Mouse (Mus musculus) neural tube, embryonic 15.5 days (tissue): ENCODE results near the gene Nol6. TPM values are rescaled to one million over a fixed set of nuclear protein-coding genes. Genes with fewer than 3 reads are reported as not detected.
"Not testable (repeated sequence)": the region's sequence is repeated elsewhere in the genome, so short reads cannot be mapped to it uniquely, and the experiment has no call there.

Source experiments
- ATAC-seq: fragments of 200-750 bp; cut with Nextera tagmentation; 2 replicates; pipeline ENCODE4 v1.8.0; 2017; ENCODE audit warnings: mild to moderate bottlenecking, moderate TSS enrichment, moderate library complexity; ENCODE audit not compliant: low FRiP score
- H3K27ac ChIP-seq: fragments of 300-500 bp; sonication (generic); replicated peaks from 2 replicates; pipeline ENCODE4 v1.5.1; 2015; ENCODE audit warnings: mild to moderate bottlenecking, inconsistent platforms
- H3K27me3 ChIP-seq: fragments of 300-500 bp; sonication (generic); replicated peaks from 2 replicates; pipeline ENCODE4 v1.6.1; 2015; ENCODE audit warnings: inconsistent platforms
- H3K36me3 ChIP-seq: fragments of 300-500 bp; sonication (generic); 2 replicates; pipeline ENCODE4 v1.6.1; 2015; ENCODE audit warnings: inconsistent platforms
- H3K4me1 ChIP-seq: fragments of 300-500 bp; sonication (generic); 2 replicates; pipeline ENCODE4 v1.6.1; 2015; ENCODE audit warnings: inconsistent platforms
- H3K4me2 ChIP-seq: fragments of 300-500 bp; sonication (generic); 2 replicates; pipeline ENCODE4 v1.6.1; 2015; ENCODE audit warnings: inconsistent platforms, mild to moderate bottlenecking, moderate library complexity
- H3K4me3 ChIP-seq: fragments of 300-500 bp; sonication (generic); replicated peaks from 2 replicates; pipeline ENCODE4 v1.5.1; 2015; ENCODE audit warnings: mild to moderate bottlenecking, inconsistent platforms
- H3K9ac ChIP-seq: fragments of 300-500 bp; sonication (generic); replicated peaks from 2 replicates; pipeline ENCODE4 v1.6.1; 2015; ENCODE audit warnings: mild to moderate bottlenecking, inconsistent platforms
- H3K9me3 ChIP-seq: fragments of 300-500 bp; sonication (generic); replicated peaks from 2 replicates; pipeline ENCODE4 v1.6.1; 2016; ENCODE audit warnings: inconsistent platforms
- WGBS: fragments of 180-500 bp; shearing (Covaris S2); methylation state at CpG from one replicate; pipeline ENCODE4 v1.1.7; 2015; ENCODE audit warnings: mixed read lengths; 5-methylcytosine and 5-hydroxymethylcytosine counted together
- polyA plus RNA-seq: library from polyadenylated mRNA; unstranded; fragments of >200 nt; fragmentation: Nextera tagmentation; extraction: Ambion mirVana; gene quantifications from 2 replicates; pipeline ENCODE4 v1.2.1, GENCODE M21; 2015

Nol6 gene
- polyA plus RNA-seq, 1 experiment from 2014 or later, result 35.7 TPM

DNA sequence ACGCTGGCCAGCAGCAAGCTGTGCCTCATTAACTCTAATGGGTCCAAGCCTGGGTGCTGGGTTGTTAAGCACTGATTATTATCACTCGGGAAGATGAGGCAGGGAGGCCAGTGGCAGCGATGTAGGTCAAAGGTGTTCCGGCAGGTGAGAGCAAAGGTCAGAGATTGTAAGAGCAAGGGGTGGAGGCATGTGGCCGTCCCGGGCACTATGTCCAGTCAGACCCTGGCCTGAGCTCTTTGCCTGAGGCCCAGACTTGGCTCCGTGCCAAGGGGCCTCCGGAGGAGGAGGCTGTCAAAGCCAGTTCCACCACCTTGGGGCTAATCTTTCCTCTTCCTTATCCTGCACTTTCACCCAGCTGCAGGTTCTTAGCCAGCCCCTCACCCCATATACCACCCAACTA is 28.1 kb downstream of the Nol6 start:
- no peak overlapping the region for H3K4me3 ChIP-seq
- ATAC-seq, result no peak
- WGBS, result 71% methylated on average over 8 of the region's 8 CpGs
- H3K4me2 ChIP-seq, result no peak overlapping the region
- H3K27me3 ChIP-seq, result peaks cover 39% of the 10 kb centered on the region
- no peak overlapping the region for H3K27ac ChIP-seq
- H3K36me3 ChIP-seq, result no peaks in the 10 kb centered on the region
- no peak overlapping the region for H3K9ac ChIP-seq
- no peaks in the 10 kb centered on the region for H3K9me3 ChIP-seq
- peaks cover 14% of the 10 kb centered on the region for H3K4me1 ChIP-seq

DNA sequence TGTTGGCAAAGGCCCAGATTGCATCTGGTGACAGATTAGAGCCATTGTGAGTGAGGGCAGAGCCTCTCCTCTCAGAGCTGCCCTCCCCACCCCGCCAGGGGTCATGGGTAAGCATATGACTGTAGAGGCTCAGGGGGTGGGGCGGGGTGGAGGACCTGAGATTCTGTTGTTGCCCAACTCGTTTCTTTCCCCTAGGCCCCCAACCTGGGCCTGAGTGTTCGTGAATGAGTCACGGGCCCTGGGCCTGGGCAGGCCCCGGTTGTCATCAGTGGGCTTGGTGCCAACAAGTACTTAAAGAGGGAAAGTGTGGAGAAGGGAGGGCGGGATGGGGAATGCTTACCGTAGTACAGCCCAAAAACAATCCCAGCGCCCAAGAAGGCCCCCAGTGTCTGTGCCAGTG is 29.9 kb downstream of the Nol6 start:
- Histone ChIP-seq H3K27me3 (peaks cover 36% of the 10 kb centered on the region), H3K27ac (no peak overlapping the region), H3K36me3 (no peaks in the 10 kb centered on the region), H3K9me3 (no peaks in the 10 kb centered on the region), H3K4me3 (no peak overlapping the region), H3K9ac (no peak overlapping the region), H3K4me2 (no peak overlapping the region), H3K4me1 (peaks cover 14% of the 10 kb centered on the region)
- 66% methylated on average over 9 of the region's 9 CpGs for WGBS
- ATAC-seq, result no peak

DNA sequence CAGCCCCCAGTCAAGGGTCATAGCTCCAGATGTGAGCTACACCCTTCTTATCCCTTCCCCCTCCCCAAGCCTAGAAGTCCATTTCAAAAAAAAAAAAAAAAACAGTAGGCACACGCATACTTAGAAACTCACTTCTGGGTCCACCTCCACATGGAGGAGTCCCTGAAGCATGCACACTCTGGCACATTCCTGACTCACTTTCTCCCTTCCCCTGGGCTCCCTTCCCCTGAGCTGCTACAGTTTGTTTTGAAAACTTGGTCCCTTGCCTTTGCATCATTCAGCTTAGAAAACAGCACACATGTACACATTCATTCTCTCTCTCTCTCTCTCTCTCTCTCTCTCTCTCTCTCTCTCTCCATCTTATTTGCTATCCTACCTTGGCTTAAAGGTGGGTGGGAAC is 31.3 kb downstream of the Nol6 start:
- Histone ChIP-seq H3K4me3 (no peak overlapping the region), H3K9me3 (no peaks in the 10 kb centered on the region), H3K27ac (no peak overlapping the region), H3K36me3 (no peaks in the 10 kb centered on the region), H3K4me2 (no peak overlapping the region), H3K9ac (no peak overlapping the region), H3K27me3 (peaks cover 25% of the 10 kb centered on the region), H3K4me1 (peaks cover 5% of the 10 kb centered on the region)
- no peak for ATAC-seq
- WGBS, result 95% methylated on average over 1 of the region's 1 CpGs

DNA sequence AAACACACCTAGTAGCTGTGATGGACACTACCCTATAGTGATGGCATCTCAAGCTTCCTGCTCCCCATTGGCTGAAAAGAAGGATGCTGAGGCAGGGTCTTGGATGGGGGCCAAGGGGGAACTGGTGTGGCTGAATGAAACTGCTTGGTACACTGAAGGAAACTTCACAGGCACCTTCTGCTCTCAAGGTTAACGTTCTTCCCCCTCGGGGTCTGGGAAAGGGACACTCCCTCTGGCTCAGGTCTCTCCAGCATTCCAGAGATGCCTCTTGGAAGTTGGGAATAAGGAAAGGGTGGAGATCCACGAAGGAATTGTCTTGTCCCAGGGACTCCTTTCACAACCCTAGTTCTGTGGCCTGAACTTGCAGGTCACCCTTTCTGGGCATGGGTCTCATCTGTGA is 32.9 kb downstream of the Nol6 start:
- WGBS, result 66% methylated on average over 3 of the region's 3 CpGs
- no peak for ATAC-seq

DNA sequence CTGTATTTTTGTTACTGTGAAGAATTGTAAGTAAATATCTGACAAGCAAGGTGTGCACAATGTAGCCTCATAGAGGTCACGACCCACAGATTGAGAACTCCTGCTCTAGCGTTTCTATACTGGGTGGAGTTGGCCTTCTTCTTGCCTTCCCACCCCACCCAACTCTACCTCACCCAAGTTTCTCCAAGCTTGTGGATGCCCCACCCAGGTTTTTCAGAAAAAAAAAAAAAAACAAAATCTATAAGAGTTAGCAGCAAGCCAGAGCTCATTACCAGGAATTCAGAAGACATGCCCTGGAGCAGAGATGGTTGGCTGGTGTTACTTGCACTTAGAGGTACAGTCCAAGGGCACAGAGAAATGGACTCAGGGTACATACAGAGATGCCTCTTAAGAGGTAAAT is 34.5 kb downstream of the Nol6 start:
- ATAC-seq, result no peak
- no peak overlapping the region for H3K9ac ChIP-seq
- H3K36me3 ChIP-seq, result no peaks in the 10 kb centered on the region
- H3K27ac ChIP-seq, result no peak overlapping the region
- no peaks in the 10 kb centered on the region for H3K27me3 ChIP-seq
- WGBS, result 89% methylated on average over 2 of the region's 2 CpGs
- H3K9me3 ChIP-seq, result no peaks in the 10 kb centered on the region
- H3K4me1 ChIP-seq, result no peaks in the 10 kb centered on the region
- no peak overlapping the region for H3K4me3 ChIP-seq
- no peak overlapping the region for H3K4me2 ChIP-seq

More for the DNA sequence above, 32.9 kb downstream of the Nol6 start:
- Histone ChIP-seq H3K27ac (no peak overlapping the region), H3K27me3 (peaks cover 9% of the 10 kb centered on the region), H3K9me3 (no peaks in the 10 kb centered on the region), H3K4me2 (no peak overlapping the region), H3K9ac (no peak overlapping the region), H3K36me3 (no peaks in the 10 kb centered on the region), H3K4me1 (no peaks in the 10 kb centered on the region), H3K4me3 (no peak overlapping the region)

DNA sequence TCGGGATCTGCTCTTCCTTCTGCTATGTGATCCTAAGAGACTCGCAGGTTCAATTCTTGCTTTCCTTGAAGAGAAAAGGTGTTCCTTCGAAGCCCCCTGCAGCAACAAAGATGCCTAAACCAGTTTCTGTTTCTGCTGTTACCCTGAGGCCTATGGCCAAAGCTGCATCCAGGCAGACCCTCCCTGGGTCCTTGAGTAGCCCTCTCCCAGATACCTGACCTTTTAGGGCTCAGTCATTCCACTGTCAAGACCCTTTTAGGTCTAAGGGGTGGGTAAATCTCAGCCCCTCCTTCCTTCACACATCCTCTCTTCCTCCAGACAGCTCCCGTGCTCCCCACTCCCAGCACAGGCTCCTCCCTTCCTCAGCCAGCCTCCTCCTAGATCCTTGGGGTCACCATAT is 35.1 kb downstream of the Nol6 start:
- 82% methylated on average over 4 of the region's 4 CpGs for WGBS
- Histone ChIP-seq H3K27ac (no peak overlapping the region), H3K4me2 (no peak overlapping the region), H3K9me3 (no peaks in the 10 kb centered on the region), H3K4me1 (no peaks in the 10 kb centered on the region), H3K36me3 (no peaks in the 10 kb centered on the region), H3K27me3 (no peaks in the 10 kb centered on the region), H3K9ac (no peak overlapping the region), H3K4me3 (no peak overlapping the region)
- ATAC-seq, result no peak

DNA sequence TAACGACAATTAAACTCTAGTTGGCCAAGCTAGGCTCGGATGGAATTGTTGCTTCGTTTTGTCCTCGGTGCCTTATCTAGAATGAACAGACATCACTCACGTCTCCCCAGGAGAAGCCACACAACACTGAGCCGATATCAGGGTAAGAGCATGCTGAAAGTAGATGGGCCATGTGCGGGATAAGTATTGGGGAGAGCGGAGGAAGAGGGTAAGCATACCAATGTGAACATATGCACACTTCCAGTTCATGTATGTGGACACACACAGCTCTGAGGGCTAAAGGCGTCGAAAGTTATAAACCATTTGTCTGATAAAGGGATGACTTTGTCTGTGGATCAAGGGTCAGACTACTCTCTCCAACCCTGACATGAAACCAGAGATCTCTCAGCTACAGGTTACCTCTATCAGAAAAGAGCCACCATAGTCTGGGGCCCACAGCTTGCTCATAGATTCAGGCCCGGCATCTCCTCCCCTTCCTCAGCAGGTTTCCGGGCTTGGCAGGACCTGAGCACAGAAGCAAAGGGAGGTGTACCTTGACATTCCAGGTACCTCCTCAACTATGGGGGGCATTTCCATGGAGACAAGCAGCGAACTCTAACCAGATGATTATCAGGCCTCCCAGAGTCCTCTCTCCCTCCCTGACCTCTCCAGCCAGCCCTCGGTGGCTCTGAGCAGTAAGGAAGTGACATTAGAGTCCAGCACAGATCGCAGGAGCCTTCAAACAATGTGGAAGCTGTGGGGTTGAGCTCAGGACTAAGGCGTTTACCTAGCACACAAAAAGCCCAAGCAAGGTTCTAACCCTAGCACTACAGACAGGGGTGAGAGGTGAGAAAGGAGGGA is 36.6 kb downstream of the Nol6 start:
- Histone ChIP-seq H3K4me3 (no peak overlapping the region), H3K27me3 (no peaks in the 10 kb centered on the region), H3K4me1 (no peaks in the 10 kb centered on the region), H3K27ac (no peak overlapping the region), H3K9me3 (no peaks in the 10 kb centered on the region), H3K9ac (no peak overlapping the region), H3K4me2 (no peak overlapping the region), H3K36me3 (no peaks in the 10 kb centered on the region)
- 88% methylated on average over 16 of the region's 16 CpGs for WGBS
- no peak for ATAC-seq

DNA sequence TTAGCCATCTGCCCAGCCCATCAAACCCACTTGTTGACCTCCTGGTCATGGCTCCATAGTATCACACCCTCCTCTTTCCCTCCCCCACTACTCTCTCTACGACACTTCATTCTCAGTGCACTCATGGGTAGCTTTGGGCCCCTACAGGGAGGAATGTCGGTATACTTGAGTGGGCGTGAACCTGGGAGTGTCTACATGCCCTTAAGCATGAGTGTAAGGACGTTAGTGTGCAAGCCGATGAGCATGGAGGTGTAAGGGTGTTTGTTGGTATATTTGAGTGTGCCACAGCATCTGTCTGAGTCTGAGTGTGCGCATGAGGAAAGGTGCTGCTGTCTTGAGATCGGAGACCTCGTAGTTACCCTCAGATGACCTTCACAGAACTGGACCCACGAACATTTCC is 37.3 kb downstream of the Nol6 start:
- Histone ChIP-seq H3K27ac (no peak overlapping the region), H3K36me3 (no peaks in the 10 kb centered on the region), H3K27me3 (no peaks in the 10 kb centered on the region), H3K4me2 (no peak overlapping the region), H3K9ac (no peak overlapping the region), H3K4me3 (no peak overlapping the region), H3K9me3 (no peaks in the 10 kb centered on the region), H3K4me1 (no peaks in the 10 kb centered on the region)
- ATAC-seq, result no peak
- 82% methylated on average over 9 of the region's 9 CpGs for WGBS

DNA sequence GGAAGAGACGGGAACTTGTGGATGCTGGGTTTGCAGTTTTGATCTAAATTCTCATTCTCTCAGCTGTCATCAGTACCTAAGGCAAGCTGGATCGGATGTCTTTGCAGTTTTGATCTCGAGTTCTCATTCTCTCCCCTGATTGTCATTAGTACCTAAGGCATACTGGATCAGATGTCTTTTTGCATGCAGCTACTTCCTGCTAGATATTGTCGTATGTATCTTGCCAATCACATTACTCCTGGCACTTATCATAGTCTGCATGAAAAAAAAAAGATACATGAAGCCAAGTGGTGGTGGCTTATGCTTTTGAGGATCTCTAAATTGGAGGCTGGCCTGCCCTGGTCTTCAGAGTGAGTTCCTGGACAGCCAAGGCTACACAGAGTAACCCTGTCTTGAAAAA is 39.4 kb downstream of the Nol6 start:
- Histone ChIP-seq H3K36me3 (no peaks in the 10 kb centered on the region), H3K4me2 (no peak overlapping the region), H3K27ac (no peak overlapping the region), H3K27me3 (no peaks in the 10 kb centered on the region), H3K4me3 (no peak overlapping the region), H3K4me1 (no peaks in the 10 kb centered on the region), H3K9ac (no peak overlapping the region), H3K9me3 (no peaks in the 10 kb centered on the region)
- 85% methylated on average over 4 of the region's 4 CpGs for WGBS
- no peak for ATAC-seq

DNA sequence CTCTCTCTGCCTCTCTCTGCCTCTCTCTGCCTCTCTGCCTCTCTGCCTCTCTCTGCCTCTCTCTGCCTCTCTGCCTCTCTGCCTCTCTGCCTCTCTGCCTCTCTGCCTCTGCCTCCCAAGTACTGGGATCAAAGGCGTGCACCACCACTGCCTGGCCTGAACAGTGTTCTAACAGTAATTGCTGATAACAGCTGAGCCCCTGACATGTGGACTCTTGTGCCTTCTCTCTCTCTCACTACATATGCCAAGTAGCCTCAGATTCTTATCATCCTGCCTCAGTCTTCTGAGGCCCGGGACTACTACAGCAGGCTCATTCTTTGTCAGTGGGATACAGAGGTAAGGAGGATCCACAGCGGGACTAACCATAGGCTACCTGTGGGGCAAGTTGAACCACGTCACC is 41.5 kb downstream of the Nol6 start:
- 74% methylated on average over 4 of the region's 4 CpGs for WGBS
- H3K36me3 ChIP-seq, H3K4me2 ChIP-seq, ATAC-seq, H3K4me3 ChIP-seq, H3K9ac ChIP-seq, H3K27ac ChIP-seq, H3K27me3 ChIP-seq, H3K9me3 ChIP-seq, H3K4me1 ChIP-seq: not testable (repeated sequence)

DNA sequence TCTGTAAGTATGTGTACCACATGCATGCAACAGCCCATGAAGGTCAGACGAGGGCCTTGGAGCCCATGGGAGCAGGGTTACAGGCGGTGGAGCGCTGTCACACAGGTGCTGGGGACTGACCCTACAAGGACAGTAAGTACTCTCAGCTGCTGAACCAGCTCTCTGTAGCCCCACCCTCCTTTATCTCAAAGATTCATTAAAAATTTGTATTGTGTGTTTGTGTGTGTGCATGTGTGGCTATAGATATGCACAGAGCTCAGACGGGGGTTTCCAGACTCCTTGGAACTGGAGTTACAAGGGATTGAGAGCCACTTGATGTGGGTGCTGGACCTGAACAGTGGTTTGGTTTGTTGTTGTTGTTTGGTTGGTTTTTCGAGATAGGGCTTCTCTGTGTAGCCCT is 42.5 kb downstream of the Nol6 start:
- H3K4me1 ChIP-seq, result no peaks in the 10 kb centered on the region
- no peaks in the 10 kb centered on the region for H3K36me3 ChIP-seq
- no peak overlapping the region for H3K9ac ChIP-seq
- no peaks in the 10 kb centered on the region for H3K27me3 ChIP-seq
- no peak for ATAC-seq
- no peaks in the 10 kb centered on the region for H3K9me3 ChIP-seq
- no peak overlapping the region for H3K4me3 ChIP-seq
- no peak overlapping the region for H3K4me2 ChIP-seq
- 88% methylated on average over 5 of the region's 5 CpGs for WGBS
- no peak overlapping the region for H3K27ac ChIP-seq

DNA sequence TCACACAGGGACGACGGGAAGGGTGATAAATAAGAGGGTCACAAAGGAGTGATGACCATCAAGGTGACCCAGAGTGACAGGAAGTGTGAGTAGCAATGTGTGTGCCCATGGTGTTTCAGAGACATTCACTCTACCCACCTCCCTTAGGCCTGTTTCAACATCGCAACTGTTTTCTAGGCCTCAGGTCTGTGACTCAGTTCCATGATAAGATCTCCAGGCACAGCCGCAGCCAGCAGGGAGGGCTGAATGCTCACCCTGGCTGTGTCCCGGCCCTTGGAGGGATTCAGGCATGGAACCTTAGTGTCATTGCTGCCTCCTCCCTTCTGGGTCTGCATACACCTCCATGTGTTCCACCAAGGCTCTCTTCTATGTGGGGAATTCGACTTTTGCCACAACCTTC is 45.5 kb downstream of the Nol6 start:
- Histone ChIP-seq H3K4me3 (no peak overlapping the region), H3K4me2 (no peak overlapping the region), H3K27ac (no peak overlapping the region), H3K4me1 (no peaks in the 10 kb centered on the region), H3K27me3 (no peaks in the 10 kb centered on the region), H3K36me3 (no peaks in the 10 kb centered on the region), H3K9ac (no peak overlapping the region), H3K9me3 (no peaks in the 10 kb centered on the region)
- ATAC-seq, result no peak
- 82% methylated on average over 6 of the region's 6 CpGs for WGBS
